Mouse (Mus musculus) ES-Bruce4 (cell line): Measurements from ENCODE around the gene Mapt.

Experiments
- CTCF ChIP-seq: IDR thresholded peaks from one replicate; pipeline ENCODE4 v1.8.1; 2011; ENCODE audit warnings: low read depth, low read length
- EP300 ChIP-seq: IDR thresholded peaks from 2 replicates; pipeline ENCODE4 v1.6.1; 2011; ENCODE audit warnings: low read depth, low read length; ENCODE audit not compliant: insufficient read depth
- POLR2A ChIP-seq: IDR thresholded peaks from one replicate; pipeline ENCODE4 v1.8.1; 2011; ENCODE audit warnings: low read length; ENCODE audit not compliant: insufficient read depth

DNA sequence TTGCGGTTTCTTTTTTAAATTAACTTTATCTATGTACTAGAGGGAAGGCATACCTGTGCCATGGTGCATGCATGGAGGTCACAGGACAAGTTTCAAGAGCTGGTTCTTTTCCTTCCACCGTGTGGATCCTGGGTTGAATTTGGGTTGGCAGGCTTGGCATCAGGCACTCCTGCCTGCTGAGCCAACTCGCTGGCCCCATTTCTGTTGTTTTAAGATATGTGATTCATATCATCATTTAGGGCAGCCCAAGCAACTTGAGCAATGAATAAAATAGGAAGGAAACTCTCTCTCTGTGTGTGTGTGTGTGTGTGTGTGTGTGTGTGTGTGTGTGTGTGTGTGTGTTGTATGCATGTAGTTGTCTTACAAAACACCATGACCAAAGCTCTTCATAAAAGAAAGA is 49.0 kb upstream of the Mapt start:
- no peak for TF ChIP-seq CTCF
- TF ChIP-seq POLR2A: no peak
- no peak for TF ChIP-seq EP300
